Mouse (Mus musculus) liver, postnatal 0 days (tissue): ENCODE data around the gene Tnrc6a.

ENCODE experiments used
- CTCF ChIP-seq: sonication (generic); IDR thresholded peaks from 2 replicates; pipeline ENCODE4 v1.5.1; 2016; ENCODE audit warnings: antibody characterized with exemption, low read depth
- EP300 ChIP-seq: IDR thresholded peaks from 2 replicates; pipeline ENCODE4 v1.6.1; 2016; ENCODE audit warnings: antibody characterized with exemption, low read depth, mild to moderate bottlenecking

- TF ChIP-seq CTCF (no peak), EP300 (0 out of 2 replicates have a peak, but pooled peaks have one; percentile 50)
Measured at GRCm38 (mm10) chr7:123116799-123117198, 6.9 kb upstream of the Tnrc6a start.
